Mouse (Mus musculus) megakaryocyte, embryonic 14.5 days (primary cell): Measurements from ENCODE around the gene Gse1.

Source experiments
- FLI1 ChIP-seq: IDR thresholded peaks from 2 replicates; pipeline ENCODE4 v1.6.1; 2012; ENCODE audit warnings: low read length, inconsistent platforms, mixed read lengths
- GATA1 ChIP-seq: IDR thresholded peaks from 3 replicates; pipeline ENCODE4 v1.6.1; 2012; ENCODE audit warnings: mixed read lengths, low read length, inconsistent platforms, borderline replicate concordance

DNA sequence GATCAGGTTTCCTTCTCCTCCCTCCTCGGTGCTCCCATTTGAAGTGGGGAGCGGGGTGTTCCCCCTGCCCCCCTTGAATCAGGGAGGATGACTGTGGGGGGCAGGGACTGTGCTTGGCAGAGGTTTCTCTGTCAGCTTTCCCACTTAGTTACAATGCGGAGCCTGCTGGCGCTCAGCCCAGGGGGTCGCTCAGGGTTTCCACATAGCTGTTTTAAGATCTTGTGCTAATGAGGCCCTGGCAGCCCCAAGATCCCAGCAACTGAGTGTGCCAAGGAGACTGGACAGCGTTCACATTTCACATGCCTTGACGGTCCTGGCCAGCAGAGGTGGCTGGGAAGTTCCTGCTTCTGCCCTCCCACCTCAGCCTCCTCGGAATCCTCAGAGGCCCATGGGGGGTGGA, 237.5 kb downstream of the Gse1 start:
- TF ChIP-seq GATA1 (no peak), FLI1 (no peak)
